Mouse (Mus musculus): Measurements from ENCODE around the gene Hspa1l.
A peak's percentile ranks its signal among the peaks of the same experiment; 100 is the strongest.
"Not testable (repeated sequence)": the region's sequence is repeated elsewhere in the genome, so short reads cannot be mapped to it uniquely, and the experiment has no call there.

The Hspa1l gene

DNA sequence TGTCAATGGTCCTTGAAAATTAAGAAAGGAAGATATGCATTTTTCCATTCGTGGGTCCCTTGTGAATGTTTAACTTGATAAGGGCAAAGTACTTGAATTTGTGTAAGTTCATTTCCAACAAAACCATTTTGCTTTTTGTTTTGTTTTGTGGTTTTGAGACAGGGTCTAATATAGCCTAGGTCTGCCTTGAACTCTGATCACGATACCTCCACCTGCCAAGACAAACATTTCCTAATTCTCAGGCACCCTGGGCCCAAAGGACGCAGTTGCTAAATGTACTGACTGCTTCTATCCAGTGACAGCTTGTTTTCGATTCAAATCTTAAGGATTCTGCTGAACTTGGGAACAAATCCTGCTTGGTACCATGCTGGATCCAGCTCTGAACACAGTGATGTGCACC, 7.1 kb downstream of the Hspa1l start:
- peaks cover 30% of the 10 kb centered on the region for H3K27me3 ChIP-seq (ENCODE audit: insufficient read depth, low read length)
- peaks cover 17% of the 10 kb centered on the region for H3K36me3 ChIP-seq (ENCODE audit: insufficient read depth, low read length)
- no peaks in the 10 kb centered on the region for H3K9me3 ChIP-seq (ENCODE audit: low read length)
- no peak overlapping the region for H3K4me3 ChIP-seq (replicated peaks; ENCODE audit: low read length)
- TF ChIP-seq POU5F1 (IDR thresholded peaks at IDR 0.05; ENCODE audit: borderline replicate concordance, low read length) (no peak), NANOG (IDR thresholded peaks at IDR 0.05; ENCODE audit: borderline replicate concordance, low read length) (no peak), CTCF (conservative IDR thresholded peaks at IDR 0.05; ENCODE audit: low read length) (no peak)
- H3K4me1 ChIP-seq (replicated peaks; ENCODE audit: low read depth, low read length) = peaks cover 46% of the 10 kb centered on the region

GRCm38 (mm10) chr17:34980655-34981054, 8.2 kb downstream of the Hspa1l start:
- H3K36me3 ChIP-seq (ENCODE audit: insufficient read depth, low read length) = peaks cover 28% of the 10 kb centered on the region
- peaks cover 57% of the 10 kb centered on the region for H3K4me1 ChIP-seq (replicated peaks; ENCODE audit: low read depth, low read length)
- peaks cover 23% of the 10 kb centered on the region for H3K27me3 ChIP-seq (ENCODE audit: insufficient read depth, low read length)
- H3K9me3 ChIP-seq (ENCODE audit: low read length) = no peaks in the 10 kb centered on the region
- TF ChIP-seq CTCF (conservative IDR thresholded peaks at IDR 0.05; ENCODE audit: low read length) = peak; percentile 22; the same call in 1 of the 2 replicates
- no peak for TF ChIP-seq NANOG (IDR thresholded peaks at IDR 0.05; ENCODE audit: borderline replicate concordance, low read length)
- no peak for TF ChIP-seq POU5F1 (IDR thresholded peaks at IDR 0.05; ENCODE audit: borderline replicate concordance, low read length)
- peak overlapping the region; percentile 95 for H3K4me3 ChIP-seq (replicated peaks; ENCODE audit: low read length)

DNA sequence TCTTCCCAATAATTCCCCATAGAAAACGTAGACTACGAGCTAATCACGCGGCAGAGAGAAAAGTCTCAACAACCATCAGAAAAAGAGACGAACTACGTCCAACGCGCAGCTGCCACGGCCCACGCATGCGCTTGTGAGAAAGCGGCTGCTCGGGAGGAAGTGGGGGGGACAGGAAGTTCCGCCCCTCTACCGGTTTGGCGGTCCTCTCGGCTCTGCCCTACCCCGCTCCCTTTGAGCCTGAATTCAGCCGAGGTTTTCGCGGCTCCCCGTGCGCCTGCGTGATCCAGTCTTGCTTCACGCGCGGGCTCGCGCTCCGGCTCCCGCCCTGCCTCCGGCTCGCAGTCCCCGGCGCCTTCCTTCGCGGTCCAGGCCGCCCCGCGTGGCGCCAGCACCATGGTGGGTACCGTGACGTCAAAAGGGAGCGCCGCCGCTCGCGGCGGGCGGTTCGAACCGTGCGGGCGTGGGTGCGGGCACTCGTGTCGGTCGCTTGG, 9.2 kb downstream of the Hspa1l start, which contains the start of gene Lsm2:
Lsm2 (plus strand) TSS at position 173 of the 491 bp plus-strand sequence.
- peaks cover 65% of the 10 kb centered on the region for H3K4me1 ChIP-seq (replicated peaks; ENCODE audit: low read depth, low read length)
- peaks cover 39% of the 10 kb centered on the region for H3K36me3 ChIP-seq (ENCODE audit: insufficient read depth, low read length)
- TF ChIP-seq POU5F1 (IDR thresholded peaks at IDR 0.05; ENCODE audit: borderline replicate concordance, low read length) = no peak
- no peak for TF ChIP-seq NANOG (IDR thresholded peaks at IDR 0.05; ENCODE audit: borderline replicate concordance, low read length)
- TF ChIP-seq CTCF (conservative IDR thresholded peaks at IDR 0.05; ENCODE audit: low read length) = no peak
- peaks cover 21% of the 10 kb centered on the region for H3K27me3 ChIP-seq (ENCODE audit: insufficient read depth, low read length)
- H3K4me3 ChIP-seq (replicated peaks; ENCODE audit: low read length) = peak within 1 kb of the TSS; percentile 95
- H3K9me3 ChIP-seq (ENCODE audit: low read length) = no peaks in the 10 kb centered on the region

DNA sequence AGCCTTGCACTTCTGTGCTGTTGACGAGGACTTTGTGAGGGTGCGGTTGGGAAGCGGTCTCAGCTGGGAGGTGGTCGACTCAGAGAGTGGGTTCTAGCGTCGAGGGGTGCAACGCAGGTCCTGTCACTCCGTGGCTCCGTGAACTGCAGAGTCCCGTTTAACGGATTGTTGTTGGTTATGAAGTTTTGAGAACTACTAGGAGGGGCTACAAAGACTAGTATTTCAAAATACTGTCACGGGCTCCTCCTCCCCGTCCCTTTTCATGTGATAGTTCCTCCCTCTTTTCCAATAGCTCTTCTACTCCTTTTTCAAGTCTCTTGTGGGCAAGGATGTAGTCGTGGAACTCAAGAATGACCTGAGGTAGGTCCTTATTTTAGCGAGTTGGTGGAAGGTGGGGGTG, 9.8 kb downstream of the Hspa1l start:
- Histone ChIP-seq H3K9me3 (ENCODE audit: low read length) (no peaks in the 10 kb centered on the region), H3K36me3 (ENCODE audit: insufficient read depth, low read length) (peaks cover 41% of the 10 kb centered on the region), H3K27me3 (ENCODE audit: insufficient read depth, low read length) (peaks cover 15% of the 10 kb centered on the region), H3K4me3 (replicated peaks; ENCODE audit: low read length) (peak overlapping the region; percentile 95), H3K4me1 (replicated peaks; ENCODE audit: low read depth, low read length) (peaks cover 59% of the 10 kb centered on the region)
- no peak for TF ChIP-seq POU5F1 (IDR thresholded peaks at IDR 0.05; ENCODE audit: borderline replicate concordance, low read length)
- TF ChIP-seq CTCF (conservative IDR thresholded peaks at IDR 0.05; ENCODE audit: low read length) = no peak
- TF ChIP-seq NANOG (IDR thresholded peaks at IDR 0.05; ENCODE audit: borderline replicate concordance, low read length) = no peak

- Histone ChIP-seq H3K4me3 (replicated peaks; ENCODE audit: low read length) (no peak overlapping the region), H3K4me1 (replicated peaks; ENCODE audit: low read depth, low read length) (peaks cover 47% of the 10 kb centered on the region), H3K27me3 (ENCODE audit: insufficient read depth, low read length) (no peaks in the 10 kb centered on the region), H3K36me3 (ENCODE audit: insufficient read depth, low read length) (peaks cover 58% of the 10 kb centered on the region), H3K9me3 (ENCODE audit: low read length) (no peaks in the 10 kb centered on the region)
- TF ChIP-seq POU5F1 (IDR thresholded peaks at IDR 0.05; ENCODE audit: borderline replicate concordance, low read length) (no peak), CTCF (conservative IDR thresholded peaks at IDR 0.05; ENCODE audit: low read length) (peak; percentile 67), NANOG (IDR thresholded peaks at IDR 0.05; ENCODE audit: borderline replicate concordance, low read length) (no peak)
Measured at GRCm38 (mm10) chr17:34984218-34984617, 11.7 kb downstream of the Hspa1l start.

- H3K27me3 ChIP-seq (ENCODE audit: insufficient read depth, low read length) = no peaks in the 10 kb centered on the region
- peaks cover 37% of the 10 kb centered on the region for H3K4me1 ChIP-seq (replicated peaks; ENCODE audit: low read depth, low read length)
- H3K9me3 ChIP-seq (ENCODE audit: low read length) = no peaks in the 10 kb centered on the region
- peaks cover 64% of the 10 kb centered on the region for H3K36me3 ChIP-seq (ENCODE audit: insufficient read depth, low read length)
- no peak overlapping the region for H3K4me3 ChIP-seq (replicated peaks; ENCODE audit: low read length)
- TF ChIP-seq NANOG (IDR thresholded peaks at IDR 0.05; ENCODE audit: borderline replicate concordance, low read length) (no peak), CTCF (conservative IDR thresholded peaks at IDR 0.05; ENCODE audit: low read length) (no peak), POU5F1 (IDR thresholded peaks at IDR 0.05; ENCODE audit: borderline replicate concordance, low read length) (no peak)
Measured at GRCm38 (mm10) chr17:34994751-34995150, 22.2 kb downstream of the Hspa1l start.

- Histone ChIP-seq H3K4me1 (replicated peaks; ENCODE audit: low read depth, low read length) (peaks cover 39% of the 10 kb centered on the region), H3K36me3 (ENCODE audit: insufficient read depth, low read length) (peaks cover 62% of the 10 kb centered on the region)
- H3K4me3 ChIP-seq (replicated peaks; ENCODE audit: low read length); H3K9me3 ChIP-seq (ENCODE audit: low read length); H3K27me3 ChIP-seq (ENCODE audit: insufficient read depth, low read length): not testable (repeated sequence)
Measured at GRCm38 (mm10) chr17:34995192-34995591, 22.7 kb downstream of the Hspa1l start.

DNA sequence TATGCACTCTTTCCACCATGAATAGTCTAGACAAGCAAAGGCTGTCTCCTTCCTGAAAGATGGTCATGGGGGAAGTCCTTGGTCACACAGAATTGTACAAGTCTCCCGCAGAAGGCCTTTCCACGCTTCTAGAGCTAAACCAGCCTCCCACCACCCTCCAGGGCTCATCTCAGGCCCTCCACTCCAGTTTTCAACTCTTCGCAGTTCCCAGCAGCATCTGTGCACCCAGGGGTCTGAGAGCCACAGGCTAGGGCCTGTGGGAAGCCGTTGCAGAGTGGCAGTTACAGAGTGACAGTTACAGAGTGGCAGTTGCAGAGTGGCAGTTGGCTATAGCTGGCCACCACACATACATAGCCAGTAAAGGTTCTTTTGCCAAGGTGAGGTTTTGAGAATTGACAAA, 23.4 kb downstream of the Hspa1l start:
- H3K27me3 ChIP-seq (ENCODE audit: insufficient read depth, low read length); H3K4me3 ChIP-seq (replicated peaks; ENCODE audit: low read length); H3K9me3 ChIP-seq (ENCODE audit: low read length): not testable (repeated sequence)
- H3K4me1 ChIP-seq (replicated peaks; ENCODE audit: low read depth, low read length) = peaks cover 39% of the 10 kb centered on the region
- peaks cover 55% of the 10 kb centered on the region for H3K36me3 ChIP-seq (ENCODE audit: insufficient read depth, low read length)

- Histone ChIP-seq H3K4me1 (replicated peaks; ENCODE audit: low read depth, low read length) (peaks cover 39% of the 10 kb centered on the region), H3K36me3 (ENCODE audit: insufficient read depth, low read length) (peaks cover 48% of the 10 kb centered on the region), H3K9me3 (ENCODE audit: low read length) (no peaks in the 10 kb centered on the region), H3K4me3 (replicated peaks; ENCODE audit: low read length) (no peak overlapping the region), H3K27me3 (ENCODE audit: insufficient read depth, low read length) (no peaks in the 10 kb centered on the region)
- TF ChIP-seq POU5F1 (IDR thresholded peaks at IDR 0.05; ENCODE audit: borderline replicate concordance, low read length) (no peak), CTCF (conservative IDR thresholded peaks at IDR 0.05; ENCODE audit: low read length) (no peak), NANOG (IDR thresholded peaks at IDR 0.05; ENCODE audit: borderline replicate concordance, low read length) (no peak)
Measured at GRCm38 (mm10) chr17:34996411-34997141, 24.1 kb downstream of the Hspa1l start.
